Mouse (Mus musculus) colon, adult 2 months (tissue): ENCODE data around the gene Bcat2. TPM values are rescaled to one million over a fixed set of nuclear protein-coding genes. Genes with fewer than 3 reads are reported as not detected.

ENCODE experiments used
- polyA plus RNA-seq: library from polyadenylated mRNA; depleted of rRNA; stranded (reverse); fragments of >200 nt; gene quantifications from 2 replicates; pipeline ENCODE4 v1.2.3, GENCODE M21; 2012; rRNA removed

Gene Bcat2
- 55.8 and 58.0 TPM in 2 replicates for polyA plus RNA-seq

DNA sequence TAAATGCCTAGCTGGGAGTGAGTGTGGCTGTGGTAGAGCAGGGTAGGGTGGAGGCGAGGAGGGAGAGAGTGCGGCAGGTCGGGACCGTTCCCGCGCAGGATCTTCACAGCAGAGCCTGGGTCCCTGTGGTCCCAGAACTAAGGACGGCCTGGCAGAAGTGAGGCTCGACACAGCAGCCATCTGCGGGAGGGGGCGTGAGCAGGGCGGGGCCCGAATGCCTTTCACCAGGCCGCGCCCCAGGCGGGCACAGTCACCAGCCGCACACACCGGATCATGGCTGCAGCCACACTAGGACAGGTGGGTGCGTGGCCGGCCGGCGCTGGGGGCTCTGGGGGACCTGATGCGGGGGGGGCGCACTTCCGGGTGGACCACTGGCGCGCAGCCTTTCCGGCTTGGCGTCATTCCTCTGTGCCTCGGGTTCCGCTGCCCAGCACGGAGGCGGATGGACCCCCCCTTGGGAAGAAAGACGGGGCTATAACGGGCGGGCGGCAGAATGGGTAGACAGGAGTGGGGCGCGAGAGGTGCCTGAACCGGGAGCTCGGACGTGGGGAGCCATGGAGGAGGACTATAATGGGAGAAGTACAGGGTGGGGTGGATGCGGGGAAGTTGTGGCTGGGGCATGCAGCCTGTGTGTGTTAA, at the start of gene Bcat2:
TSS of gene Bcat2 (plus strand) at position 51 of the 639 bp plus-strand sequence.

DNA sequence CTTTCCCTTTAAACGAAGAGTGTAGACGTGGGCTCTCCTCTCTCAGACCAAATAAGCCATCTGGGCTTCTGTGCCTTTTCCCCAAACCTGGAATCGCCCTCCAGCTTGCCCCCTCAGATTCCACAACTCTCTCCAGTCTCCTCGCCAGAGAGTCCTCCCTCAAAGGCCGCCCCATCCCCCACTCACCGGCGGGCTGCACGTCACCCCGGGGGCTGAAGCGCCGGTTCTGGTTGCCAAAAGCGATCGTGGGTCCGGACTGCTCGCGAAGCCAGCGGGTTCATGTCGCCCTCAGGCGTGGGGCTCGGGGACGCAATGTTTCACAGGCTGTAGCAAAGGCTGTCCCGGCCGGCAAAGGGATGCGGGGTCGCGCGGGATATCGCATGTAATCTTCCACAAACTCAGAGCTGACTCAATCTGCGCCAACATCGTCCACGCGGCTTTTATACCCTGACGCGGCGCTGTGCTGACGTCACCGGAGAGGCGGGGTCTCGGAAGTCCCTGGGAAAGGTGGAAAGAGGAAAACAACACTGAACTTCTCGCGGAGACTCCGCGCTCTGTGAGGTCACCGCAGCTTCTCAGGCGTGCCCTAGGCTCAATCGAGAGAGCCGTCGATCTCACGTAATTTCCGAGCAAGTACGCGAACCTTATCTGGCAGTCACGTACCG, 44.0 kb upstream of the Bcat2 start, which contains the start of the genes Ppp1r15a and Plekha4:
TSS of gene Ppp1r15a (minus strand) at position 460 of the 665 bp plus-strand sequence.
TSS of gene Plekha4 (plus strand) at position 522 of the 665 bp plus-strand sequence.

DNA sequence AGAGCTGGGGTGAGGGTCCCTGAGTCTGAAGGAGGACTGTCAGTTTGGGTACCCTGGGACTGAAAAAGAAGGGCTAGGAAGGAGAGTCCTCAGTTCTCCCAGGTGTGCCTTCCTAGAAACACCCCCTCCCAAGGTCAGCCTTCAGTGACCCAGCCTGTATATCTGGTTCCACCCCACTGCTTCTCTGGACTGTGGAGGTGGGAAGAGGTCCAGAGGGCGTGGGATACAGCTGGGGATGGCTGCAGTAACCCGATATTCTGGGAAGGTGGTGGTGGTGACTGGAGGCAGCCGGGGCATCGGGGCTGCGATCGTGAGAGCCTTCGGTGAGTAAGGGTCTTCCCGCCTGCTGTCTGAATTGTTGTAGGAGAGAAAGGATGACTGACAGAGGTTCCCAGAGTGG, 15.2 kb upstream of the Bcat2 start, which contains the start of gene Hsd17b14:
TSS of gene Hsd17b14 (plus strand) at position 150 of the 400 bp plus-strand sequence.

DNA sequence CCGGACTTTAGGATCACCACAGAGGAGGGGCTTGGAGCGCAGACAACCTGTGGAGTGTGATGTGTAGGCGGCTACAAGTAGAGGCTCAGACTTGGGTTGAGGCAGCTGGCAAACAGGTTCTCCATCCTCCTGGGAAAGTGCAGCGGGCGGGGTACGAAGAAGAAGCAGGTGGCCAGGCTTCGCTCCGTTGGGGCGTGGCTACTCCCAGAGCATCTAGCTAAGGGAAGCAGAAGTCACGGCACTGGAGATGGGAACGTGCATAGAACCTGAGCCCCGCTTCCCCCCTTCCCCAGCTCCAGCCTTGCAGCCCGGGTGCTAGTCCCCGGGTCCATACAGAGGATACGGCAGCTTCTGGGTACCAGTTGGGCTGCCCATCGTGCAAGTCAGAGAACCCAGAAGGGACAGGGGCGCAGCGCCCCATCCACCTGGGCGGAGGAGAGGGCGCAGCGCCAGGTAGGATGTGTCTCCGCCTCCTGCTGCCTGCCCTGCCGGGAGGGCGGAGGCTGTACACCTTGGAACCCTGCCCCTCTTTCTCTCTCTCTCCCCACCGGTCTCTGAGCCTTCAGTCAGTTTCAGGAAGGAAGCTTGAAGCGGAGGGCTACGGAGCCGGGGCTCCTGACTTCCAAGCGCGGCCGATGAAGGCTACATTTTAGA, 47.2 kb downstream of the Bcat2 start, which contains the start of gene Fut1:
TSS of gene Fut1 (plus strand) at position 248 of the 654 bp plus-strand sequence.

DNA sequence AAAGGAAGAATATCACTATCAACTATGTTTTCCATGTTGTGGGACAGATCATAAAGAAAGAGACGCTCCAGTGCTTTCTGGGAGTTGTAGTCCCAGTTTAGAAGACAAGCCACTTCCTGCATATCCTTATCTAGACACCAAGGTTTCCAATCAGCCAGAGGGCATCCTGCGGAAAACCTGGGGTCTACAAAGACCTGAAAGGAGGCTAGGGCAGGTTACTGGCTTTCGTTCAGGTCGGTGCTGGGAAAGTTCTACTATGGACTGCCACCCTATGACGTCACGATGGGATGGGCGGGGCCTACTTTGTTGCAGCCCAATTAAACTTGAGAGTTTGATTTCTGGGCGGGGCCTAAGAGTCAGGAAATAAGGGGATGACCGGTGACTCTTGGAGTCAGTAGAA, 51.5 kb downstream of the Bcat2 start, which contains the start of gene Izumo1:
TSS of gene Izumo1 (plus strand) at position 369 of the 400 bp plus-strand sequence.

DNA sequence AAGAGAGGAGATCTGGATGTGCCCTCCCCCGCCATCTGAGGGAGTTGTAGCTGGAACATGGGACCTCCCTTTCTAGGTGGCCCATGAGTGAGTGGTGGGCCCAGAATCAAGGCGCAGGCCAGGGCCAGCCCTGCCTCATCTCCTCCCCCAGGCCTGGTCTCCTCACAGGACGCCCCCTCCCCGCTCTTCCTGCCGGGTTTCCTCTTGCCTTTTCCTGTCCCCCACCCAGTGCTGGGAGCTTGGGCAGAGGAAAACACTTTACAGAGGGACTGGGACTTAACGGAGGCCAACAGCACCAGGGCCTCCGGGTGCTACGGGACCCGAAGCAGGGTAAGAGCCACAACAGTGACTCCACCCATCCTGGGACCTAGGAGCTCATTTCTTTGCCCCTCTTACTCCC, 57.3 kb downstream of the Bcat2 start, which contains the start of gene Rasip1:
TSS of gene Rasip1 (plus strand) at position 228 of the 400 bp plus-strand sequence.

Other genes starting within 250 kb of the Bcat2 start
- gene Trpm4, start 236.4 kb upstream of the Bcat2 start, polyA plus RNA-seq, result 204 and 260 TPM in 2 replicates
- 0.21 and 0.75 TPM in 2 replicates for gene Hrc, start 234.9 kb upstream of the Bcat2 start, polyA plus RNA-seq
- 103 and 110 TPM in 2 replicates for gene Ppfia3, start 203.1 kb upstream of the Bcat2 start, polyA plus RNA-seq
- 4.7 and 8.2 TPM in 2 replicates for gene Lin7b, start 199.6 kb upstream of the Bcat2 start, polyA plus RNA-seq
- 207 and 209 TPM in 2 replicates for gene Snrnp70, start 174.4 kb upstream of the Bcat2 start, polyA plus RNA-seq
- gene Kcna7, start 164.5 kb upstream of the Bcat2 start, polyA plus RNA-seq, result 0.08 and 0.09 TPM in 2 replicates
- 0.21 and 0.22 TPM in 2 replicates for gene Ntf5, start 156.5 kb upstream of the Bcat2 start, polyA plus RNA-seq
- not detected in 2 replicates for gene Lhb, start 149.3 kb upstream of the Bcat2 start, polyA plus RNA-seq
- 33.2 and 35.8 TPM in 2 replicates for gene Gys1, start 135.3 kb upstream of the Bcat2 start, polyA plus RNA-seq
- 65.6 and 70.4 TPM in 2 replicates for gene Ruvbl2, start 132.1 kb upstream of the Bcat2 start, polyA plus RNA-seq
- 2,990 and 3,309 TPM in 2 replicates for gene Ftl1, start 110.3 kb upstream of the Bcat2 start, polyA plus RNA-seq
- gene Bax, start 103.3 kb upstream of the Bcat2 start, polyA plus RNA-seq, result 109 and 142 TPM in 2 replicates
- 0.12 and 0.19 TPM in 2 replicates for gene Tulp2, start 88.3 kb upstream of the Bcat2 start, polyA plus RNA-seq
- gene Gm45808, start 83.3 kb upstream of the Bcat2 start, polyA plus RNA-seq, result 0.57 TPM in 1 of 2 replicates, not detected in the other
- 0.93 and 0.98 TPM in 2 replicates for gene Dhdh, start 81.3 kb upstream of the Bcat2 start, polyA plus RNA-seq
- 833 and 896 TPM in 2 replicates for gene Nucb1, start 59.7 kb upstream of the Bcat2 start, polyA plus RNA-seq
- gene Ppp1r15a, start 43.9 kb upstream of the Bcat2 start, polyA plus RNA-seq, result 27.9 and 31.0 TPM in 2 replicates
- gene Plekha4, start 43.8 kb upstream of the Bcat2 start, polyA plus RNA-seq, result 9.0 and 9.3 TPM in 2 replicates
- 4.5 and 7.4 TPM in 2 replicates for gene Hsd17b14, start 15.3 kb upstream of the Bcat2 start, polyA plus RNA-seq
- gene Fgf21, start 45.3 kb downstream of the Bcat2 start, polyA plus RNA-seq, result 0.16 and 0.57 TPM in 2 replicates
- gene Fut1, start 47.1 kb downstream of the Bcat2 start, polyA plus RNA-seq, result 1.8 and 2.4 TPM in 2 replicates
- 0.23 and 0.32 TPM in 2 replicates for gene Izumo1, start 51.7 kb downstream of the Bcat2 start, polyA plus RNA-seq
- gene Rasip1, start 57.3 kb downstream of the Bcat2 start, polyA plus RNA-seq, result 8.1 and 12.7 TPM in 2 replicates
- 1.3 and 2.5 TPM in 2 replicates for gene Mamstr, start 69.8 kb downstream of the Bcat2 start, polyA plus RNA-seq
- 145 and 187 TPM in 2 replicates for gene Fut2, start 96.2 kb downstream of the Bcat2 start, polyA plus RNA-seq
- gene Ntn5, start 113.9 kb downstream of the Bcat2 start, polyA plus RNA-seq, result 5.1 and 17.7 TPM in 2 replicates
- gene Sec1, start 124.2 kb downstream of the Bcat2 start, polyA plus RNA-seq, result 0.63 and 0.67 TPM in 2 replicates
- gene Car11, start 129.7 kb downstream of the Bcat2 start, polyA plus RNA-seq, result 9.5 and 19.2 TPM in 2 replicates
- gene Dbp, start 134.9 kb downstream of the Bcat2 start, polyA plus RNA-seq, result 29.4 and 35.9 TPM in 2 replicates
- 2,262 and 2,660 TPM in 2 replicates for gene Rpl18, start 145.3 kb downstream of the Bcat2 start, polyA plus RNA-seq
- 113 and 134 TPM in 2 replicates for gene Sphk2, start 147.8 kb downstream of the Bcat2 start, polyA plus RNA-seq
- 572 and 657 TPM in 2 replicates for gene Fam83e, start 151.1 kb downstream of the Bcat2 start, polyA plus RNA-seq
- gene Spaca4, start 155.7 kb downstream of the Bcat2 start, polyA plus RNA-seq, result 0.24 and 0.36 TPM in 2 replicates
- gene Lmtk3, start 213.6 kb downstream of the Bcat2 start, polyA plus RNA-seq, result 5.0 and 6.1 TPM in 2 replicates
- 36.4 and 39.2 TPM in 2 replicates for gene Sult2b1, start 214.5 kb downstream of the Bcat2 start, polyA plus RNA-seq
- gene Cyth2, start 244.4 kb downstream of the Bcat2 start, polyA plus RNA-seq, result 58.1 and 61.0 TPM in 2 replicates